Comparison of ENCODE assay signal across 15 mouse cellular contexts in the genomic region with DNA sequence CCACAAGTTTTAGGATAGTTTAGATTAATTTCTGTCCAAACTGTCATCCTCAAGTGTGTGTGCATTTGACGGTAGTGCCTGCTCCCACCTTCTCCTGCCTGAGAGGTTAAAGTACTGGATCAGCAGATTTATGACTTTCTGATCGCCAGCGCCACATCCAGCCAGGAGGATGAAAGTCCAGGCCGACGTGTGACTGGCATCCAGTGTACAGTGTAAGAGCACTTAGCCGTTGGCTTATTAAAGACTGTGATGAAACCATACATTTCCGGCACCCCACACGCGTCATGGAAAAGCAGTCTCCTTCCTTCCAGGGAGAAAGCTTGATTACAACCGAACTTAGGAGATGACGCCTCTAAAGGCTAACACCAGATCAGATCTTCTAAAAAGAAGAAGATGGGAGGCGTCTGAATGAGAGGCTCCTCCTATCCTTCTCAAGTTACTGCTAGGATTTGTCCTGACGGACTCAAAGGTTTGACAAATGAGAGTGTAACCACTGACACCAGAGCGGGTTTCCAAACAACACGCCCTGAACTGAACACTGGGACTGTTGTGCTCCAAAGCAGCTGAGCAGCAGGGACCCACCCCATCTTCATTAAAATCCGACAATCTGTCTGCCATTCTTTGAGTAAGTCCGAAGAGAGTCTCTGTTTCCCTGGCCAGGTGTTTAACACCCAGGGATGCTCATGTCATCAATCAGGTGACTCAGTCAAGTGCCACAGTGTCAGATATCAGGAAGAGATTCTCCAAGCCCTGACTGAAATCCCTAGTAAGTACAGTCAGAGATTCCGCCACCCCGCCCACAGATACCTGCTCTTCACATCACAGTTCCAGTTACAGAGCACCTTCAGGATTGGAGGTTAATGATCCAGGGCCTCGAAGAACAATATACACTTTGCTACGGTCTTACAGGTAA. TPM values are rescaled to one million over a fixed set of nuclear protein-coding genes. Genes with fewer than 3 reads are reported as not detected.
DNase-seq lines count a peak whose midpoint lies in the region; ATAC-seq and TF ChIP-seq lines count a peak whose summit lies in the region.
"Had no signal": no experiment of that assay in that cellular context is flagged by ENCODE, and none has a peak within 500 bp of the region (broad histone marks: within the 10 kb centered on the region; RNA-seq: fewer than 3 reads in every experiment).

No protein-coding gene starts in this region.

- no peaks in the 10 kb centered on the region for H3K9me3 ChIP-seq in kidney, embryonic 14.5 days (ENCODE audit: control insufficient read depth, low read length)
- H3K9me3 ChIP-seq in ES-Bruce4 (replicated peaks; ENCODE audit: control insufficient read depth, insufficient read depth, low read length, poor library complexity, severe bottlenecking) = no peaks in the 10 kb centered on the region
- H3K9me3 ChIP-seq in intestine, embryonic 14.5 days (ENCODE audit: control insufficient read depth, low read length) = no peaks in the 10 kb centered on the region
- no peaks in the 10 kb centered on the region for H3K9me3 ChIP-seq in neural tube, embryonic 15.5 days (replicated peaks)
- H3K9me3 ChIP-seq: forebrain, embryonic 15.5 days; heart, embryonic 10.5 days; hindbrain, embryonic 15.5 days; limb, embryonic 13.5 days; liver, embryonic 15.5 days had no signal

- H3K36me3 ChIP-seq in kidney, embryonic 14.5 days (ENCODE audit: control insufficient read depth, insufficient read depth, low read length) = peaks cover under 1% of the 10 kb centered on the region; the same call in 1 of the 2 replicates
- no peaks in the 10 kb centered on the region for H3K36me3 ChIP-seq in ES-Bruce4 (ENCODE audit: control insufficient read depth, insufficient read depth, low read length, poor library complexity, severe bottlenecking)
- no peaks in the 10 kb centered on the region for H3K36me3 ChIP-seq in intestine, embryonic 14.5 days (ENCODE audit: control insufficient read depth, insufficient read depth, low read length)
- no peaks in the 10 kb centered on the region for H3K36me3 ChIP-seq in neural tube, embryonic 15.5 days
- H3K36me3 ChIP-seq: forebrain, embryonic 15.5 days; heart, embryonic 10.5 days; hindbrain, embryonic 15.5 days; limb, embryonic 13.5 days; liver, embryonic 15.5 days had no signal

- peak; percentile 63; the same call in 1 of the 2 replicates for TF ChIP-seq EP300 in ES-Bruce4 (IDR thresholded peaks at IDR 0.05; ENCODE audit: insufficient read depth, low read depth, low read length)

- H3K4me3 ChIP-seq in kidney, embryonic 14.5 days (ENCODE audit: low read length) = no peak overlapping the region
- H3K4me3 ChIP-seq in ES-Bruce4 (ENCODE audit: low read depth, low read length) = 0 out of 2 replicates have a peak overlapping the region, but pooled peaks have one; percentile 3
- H3K4me3 ChIP-seq in intestine, embryonic 14.5 days (ENCODE audit: low read depth, low read length) = no peak overlapping the region
- H3K4me3 ChIP-seq in neural tube, embryonic 15.5 days (replicated peaks) = no peak overlapping the region
- H3K4me3 ChIP-seq: forebrain, embryonic 15.5 days; heart, embryonic 10.5 days; hindbrain, embryonic 15.5 days; limb, embryonic 13.5 days; liver, embryonic 15.5 days had no signal

- H3K4me2 ChIP-seq in kidney, embryonic 14.5 days (replicated peaks; ENCODE audit: low read depth, low read length) = peak overlapping the region; percentile 12; the same call in 1 of the 2 replicates
- no peak overlapping the region; the same call in 1 of the 2 replicates for H3K4me2 ChIP-seq in intestine, embryonic 14.5 days (ENCODE audit: low read length)
- H3K4me2 ChIP-seq in neural tube, embryonic 15.5 days = no peak overlapping the region
- H3K4me2 ChIP-seq: forebrain, embryonic 15.5 days; hindbrain, embryonic 15.5 days; limb, embryonic 13.5 days; liver, embryonic 15.5 days; midbrain, embryonic 11.5 days had no signal

- no peak overlapping the region for H3K9ac ChIP-seq in kidney, embryonic 14.5 days (ENCODE audit: low read depth, low read length)
- no peak overlapping the region for H3K9ac ChIP-seq in ES-Bruce4 (ENCODE audit: low read depth, poor library complexity, severe bottlenecking)
- H3K9ac ChIP-seq in intestine, embryonic 14.5 days (ENCODE audit: low read length) = no peak overlapping the region
- no peak overlapping the region for H3K9ac ChIP-seq in neural tube, embryonic 15.5 days (replicated peaks)
- H3K9ac ChIP-seq: forebrain, embryonic 15.5 days; hindbrain, embryonic 15.5 days; limb, embryonic 13.5 days; liver, embryonic 15.5 days had no signal

- DNase-seq in kidney, postnatal 14 days = no peak
- no peak for DNase-seq in intestine, embryonic 14.5 days (ENCODE audit: low spot score)
- DNase-seq in cerebellum, adult 8-10 months = no peak
- DNase-seq in thymus, postnatal 4 days = no peak
- DNase-seq: cerebellum, adult 9-10 months; gastrocnemius, postnatal 36 days had no signal

- H3K27me3 ChIP-seq in kidney, embryonic 14.5 days (ENCODE audit: control insufficient read depth, insufficient read depth, low read length) = 0 out of 2 replicates have a peak, but pooled peaks cover 2% of the 10 kb centered on the region
- H3K27me3 ChIP-seq in ES-Bruce4 (ENCODE audit: control insufficient read depth, insufficient read depth, low read length, poor library complexity, severe bottlenecking) = no peaks in the 10 kb centered on the region
- no peaks in the 10 kb centered on the region for H3K27me3 ChIP-seq in intestine, embryonic 14.5 days (replicated peaks; ENCODE audit: control insufficient read depth, insufficient read depth, low read length)
- H3K27me3 ChIP-seq in neural tube, embryonic 15.5 days (replicated peaks) = no peaks in the 10 kb centered on the region
- H3K27me3 ChIP-seq: forebrain, embryonic 15.5 days; liver, embryonic 15.5 days had no signal

- TF ChIP-seq POLR2A in ES-Bruce4 (IDR thresholded peaks at IDR 0.05; ENCODE audit: insufficient read depth, low read length) = no peak

- 26% methylated on average over 21 of the region's 21 CpGs for WGBS in kidney, embryonic 14.5 days
- WGBS in intestine, embryonic 14.5 days = 36% methylated on average over 21 of the region's 21 CpGs
- WGBS in neural tube, embryonic 15.5 days = 50% methylated on average over 21 of the region's 21 CpGs

- H3K27ac ChIP-seq in kidney, embryonic 14.5 days (ENCODE audit: low read depth, low read length) = peak overlapping the region; percentile 30; the same call in 1 of the 2 replicates
- peak overlapping the region; percentile 75 for H3K27ac ChIP-seq in ES-Bruce4 (ENCODE audit: insufficient read depth, low read length)
- H3K27ac ChIP-seq in intestine, embryonic 14.5 days (ENCODE audit: low read depth) = no peak overlapping the region
- peak overlapping the region; percentile 63; the same call in 1 of the 2 replicates for H3K27ac ChIP-seq in neural tube, embryonic 15.5 days (replicated peaks)
- H3K27ac ChIP-seq: forebrain, embryonic 15.5 days; heart, embryonic 10.5 days; limb, embryonic 13.5 days; liver, embryonic 15.5 days had no signal

- TF ChIP-seq CTCF in ES-Bruce4 (IDR thresholded peaks at IDR 0.05; ENCODE audit: low read depth, low read length) = no peak

- ATAC-seq in kidney, embryonic 14.5 days (ENCODE audit: low FRiP score, low TSS enrichment) = peak; percentile 28; the same call in 1 of the 2 replicates
- 0 out of 2 replicates have a peak, but pooled peaks have one; percentile 16 for ATAC-seq in intestine, embryonic 14.5 days (replicated peaks; ENCODE audit: low FRiP score, low TSS enrichment, low read depth)
- ATAC-seq in neural tube, embryonic 15.5 days (ENCODE audit: low FRiP score) = no peak
- ATAC-seq: forebrain, embryonic 15.5 days had no signal

- H3K4me1 ChIP-seq in kidney, embryonic 14.5 days (ENCODE audit: control insufficient read depth, insufficient read depth, low read length) = peaks cover 41% of the 10 kb centered on the region
- peaks cover 17% of the 10 kb centered on the region for H3K4me1 ChIP-seq in ES-Bruce4 (ENCODE audit: control insufficient read depth, insufficient read depth, low read length)
- peaks cover 36% of the 10 kb centered on the region for H3K4me1 ChIP-seq in intestine, embryonic 14.5 days (replicated peaks; ENCODE audit: control insufficient read depth, insufficient read depth, low read length)
- H3K4me1 ChIP-seq in neural tube, embryonic 15.5 days = peaks cover 71% of the 10 kb centered on the region

RNA-seq across cellular contexts. Expression of a gene that starts 37.0 kb away (rescaled TPM):
- 36.9 and 42.4 TPM in 2 replicates for polyA plus RNA-seq in kidney, embryonic 14.5 days (2014; fragmentation: Nextera tagmentation; extraction: Ambion mirVana)
- 31.2 and 32.4 TPM in 2 replicates for polyA plus RNA-seq in ES-Bruce4 (2011; ENCODE audit: insufficient read depth, insufficient read length, low read depth, missing spikeins)
- polyA plus RNA-seq in intestine, embryonic 14.5 days (2014; fragmentation: Nextera tagmentation; extraction: Ambion mirVana) = 43.9 and 46.0 TPM in 2 replicates
- 60.0 and 61.2 TPM in 2 replicates for polyA plus RNA-seq in neural tube, embryonic 15.5 days (2015; fragmentation: Nextera tagmentation; extraction: Ambion mirVana)

RNA-seq across cellular contexts. Expression of a gene that starts 41.3 kb away (rescaled TPM):
- 21.0 and 29.3 TPM in 2 replicates for polyA plus RNA-seq in kidney, embryonic 14.5 days (2014; fragmentation: Nextera tagmentation; extraction: Ambion mirVana)
- polyA plus RNA-seq in ES-Bruce4 (2011; ENCODE audit: insufficient read depth, insufficient read length, low read depth, missing spikeins) = 15.5 and 15.8 TPM in 2 replicates
- 37.4 and 39.8 TPM in 2 replicates for polyA plus RNA-seq in intestine, embryonic 14.5 days (2014; fragmentation: Nextera tagmentation; extraction: Ambion mirVana)
- polyA plus RNA-seq in neural tube, embryonic 15.5 days (2015; fragmentation: Nextera tagmentation; extraction: Ambion mirVana) = 28.1 and 32.7 TPM in 2 replicates
